Mouse (Mus musculus) CH12.LX (cell line): ENCODE measurements at regions not wholly inside any gene's neighbourhood (a gene's known extent, or its start where the extent isn't known, plus 50 kb on each side); places are given as distances from the start of the nearest gene placed in this dataset.

Experiments used
- DNase-seq: peaks from one replicate; pipeline ENCODE4 v3.0.0-alpha.2; 2013; ENCODE audit errors: extremely low read depth
- H3K27ac ChIP-seq: 2 replicates; pipeline ENCODE4 v1.5.1; 2012; ENCODE audit warnings: low read depth, mild to moderate bottlenecking, control low read depth, moderate library complexity; ENCODE audit not compliant: insufficient read depth
- H3K27me3 ChIP-seq: replicated peaks from 2 replicates; pipeline ENCODE3; 2012; ENCODE audit warnings: inconsistent platforms
- H3K36me3 ChIP-seq, 2 experiments: replicated peaks in 1 of 2; 2 replicates each; pipeline versions ENCODE3 to v1.6.1; 2012; ENCODE audit warnings: inconsistent platforms in 1 of 2, low read length in 1 of 2, mild to moderate bottlenecking in 1 of 2, mixed read lengths in 1 of 2, moderate library complexity in 1 of 2; ENCODE audit not compliant: control insufficient read depth in 1 of 2, insufficient read depth in 1 of 2
- H3K4me1 ChIP-seq, 2 experiments: 2 replicates each; pipeline ENCODE4 v1.6.1; 2012; ENCODE audit warnings: inconsistent platforms in 1 of 2, moderate library complexity in 1 of 2; ENCODE audit not compliant: insufficient read depth in 2 of 2, control insufficient read depth in 1 of 2
- H3K4me2 ChIP-seq: 2 replicates; pipeline ENCODE4 v1.6.1; 2012; ENCODE audit warnings: low read depth, mild to moderate bottlenecking, control low read depth; ENCODE audit not compliant: poor library complexity, insufficient read depth, severe bottlenecking
- H3K4me3 ChIP-seq, 3 experiments: fragments of 150-350 bp in 1 of 3; sonication (generic) in 1 of 3; replicated peaks in 1 of 3; 2 replicates each; pipeline versions ENCODE3 to v1.5.1; 2011 to 2012; ENCODE audit warnings: low read depth in 2 of 3, low read length in 2 of 3, mild to moderate bottlenecking in 2 of 3, moderate library complexity in 2 of 3, control low read depth in 1 of 3, improper control_type of control experiment in 1 of 3, inconsistent platforms in 1 of 3, mixed read lengths in 1 of 3; ENCODE audit not compliant: poor library complexity in 1 of 3
- H3K79me2 ChIP-seq: replicated peaks from 2 replicates; pipeline ENCODE4 v1.6.1; 2012; ENCODE audit warnings: mild to moderate bottlenecking, moderate library complexity; ENCODE audit not compliant: control insufficient read depth, poor library complexity, insufficient read depth, severe bottlenecking; ENCODE audit errors: extremely low read depth
- H3K9ac ChIP-seq: 2 replicates; pipeline ENCODE4 v1.6.1; 2012; ENCODE audit warnings: low read depth, mild to moderate bottlenecking, control low read depth, moderate library complexity; ENCODE audit not compliant: insufficient read depth
- H3K9me3 ChIP-seq: replicated peaks from 2 replicates; pipeline ENCODE3; 2012; ENCODE audit warnings: low read length, inconsistent platforms, mixed read lengths
- CHD2 ChIP-seq: IDR thresholded peaks from 2 replicates; pipeline ENCODE4 v1.6.1; 2011; ENCODE audit warnings: low read length, improper control_type of control experiment
- IRF4 ChIP-seq: IDR thresholded peaks from 2 replicates; pipeline ENCODE4 v1.6.1; 2014; ENCODE audit warnings: low read depth, mild to moderate bottlenecking, inconsistent platforms, low read length, improper control_type of control experiment
- MAZ ChIP-seq: IDR thresholded peaks from 2 replicates; pipeline ENCODE4 v1.6.1; 2012; ENCODE audit warnings: low read depth, mild to moderate bottlenecking, inconsistent platforms, low read length, improper control_type of control experiment, moderate library complexity
- NRF1 ChIP-seq: IDR thresholded peaks from 2 replicates; pipeline ENCODE4 v1.6.1; 2014; ENCODE audit warnings: low read depth, mild to moderate bottlenecking, inconsistent platforms, low read length, improper control_type of control experiment, moderate library complexity
- ZMIZ1 ChIP-seq: IDR thresholded peaks from 2 replicates; pipeline ENCODE4 v1.6.1; 2012; ENCODE audit warnings: low read depth, mild to moderate bottlenecking, inconsistent platforms, low read length, improper control_type of control experiment
- dilution Hi-C: fragments of 300-500 bp; cut with MboI; formaldehyde crosslinking; loops from 2 replicates; pipeline ENCODE4 v1.14.3; 2020; ENCODE audit warnings: low sequenced_read_pairs; ENCODE audit not compliant: extremely low pct_unique_long_range_greater_than_20kb, extremely low pct_ligation_motif_present
- in situ Hi-C: fragments of 300-500 bp; cut with MboI; formaldehyde crosslinking; loops from 3 replicates; pipeline ENCODE4 v1.14.3; 2019; ENCODE audit warnings: low sequenced_read_pairs, low pct_ligation_motif_present, low pct_unique_long_range_greater_than_20kb, mixed read lengths

- DNase-seq: no peak
- no peak overlapping the region for H3K4me2 ChIP-seq
- no peak overlapping the region for H3K4me3 ChIP-seq
- in situ Hi-C loops: no loop called here
- H3K27me3 ChIP-seq: peaks cover 2% of the 10 kb centered on the region
- H3K9ac ChIP-seq: no peak overlapping the region
- TF ChIP-seq ZMIZ1 (no peak), CHD2 (no peak), IRF4 (no peak), NRF1 (no peak), MAZ (no peak)
- dilution Hi-C loops: no loop called here
- H3K36me3 ChIP-seq: no peaks in the 10 kb centered on the region
- H3K79me2 ChIP-seq: no peaks in the 10 kb centered on the region
- H3K27ac ChIP-seq: no peak overlapping the region
- H3K4me1 ChIP-seq: no peaks in the 10 kb centered on the region
- H3K9me3 ChIP-seq: peaks cover 3% of the 10 kb centered on the region
These were observed 88.4 kb upstream of the Tacr1 start for GRCm38 (mm10) chr6:82313691-82314090.
